Mouse (Mus musculus): Measurements from ENCODE around the gene Ptp4a2. TPM values are rescaled to one million over a fixed set of nuclear protein-coding genes. Genes with fewer than 3 reads are reported as not detected.
"Not testable (repeated sequence)": the region's sequence is repeated elsewhere in the genome, so short reads cannot be mapped to it uniquely, and the experiment has no call there.

Gene Ptp4a2
- polyA plus RNA-seq, 1 experiment from 2014 or later: 92.4 TPM

DNA sequence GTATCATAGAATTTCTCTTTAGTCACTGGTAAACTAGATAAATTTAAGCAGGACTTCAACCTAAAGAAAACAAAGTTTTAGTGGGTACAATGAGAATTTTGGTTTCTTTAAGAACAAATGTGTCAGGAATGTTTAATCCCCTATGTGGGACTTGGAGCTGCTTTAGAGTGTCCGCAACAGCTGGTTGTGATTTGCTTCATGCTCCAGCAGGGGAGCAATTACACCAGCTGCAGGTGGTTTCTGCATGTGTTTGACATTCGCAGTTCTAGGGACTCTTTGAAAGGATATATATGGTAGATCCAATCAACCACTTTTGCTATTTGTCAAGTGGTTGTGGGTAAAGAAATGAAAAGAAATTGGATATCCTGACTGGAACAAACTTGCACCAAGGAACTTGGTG is 39.5 kb downstream of the Ptp4a2 start:
- DNase-seq (ENCODE audit: low read depth, low spot score) (no peak), ATAC-seq (no peak)
- in situ Hi-C loops (cut with MboI; ENCODE audit: low pct_unique_long_range_greater_than_20kb): no loop called here
- no peaks in the 10 kb centered on the region for H3K27me3 ChIP-seq
- TF ChIP-seq CTCF (IDR thresholded peaks at IDR 0.05): no peak
- ChIA-PET CTCF (no interaction called here), POLR2A (no interaction called here)

DNA sequence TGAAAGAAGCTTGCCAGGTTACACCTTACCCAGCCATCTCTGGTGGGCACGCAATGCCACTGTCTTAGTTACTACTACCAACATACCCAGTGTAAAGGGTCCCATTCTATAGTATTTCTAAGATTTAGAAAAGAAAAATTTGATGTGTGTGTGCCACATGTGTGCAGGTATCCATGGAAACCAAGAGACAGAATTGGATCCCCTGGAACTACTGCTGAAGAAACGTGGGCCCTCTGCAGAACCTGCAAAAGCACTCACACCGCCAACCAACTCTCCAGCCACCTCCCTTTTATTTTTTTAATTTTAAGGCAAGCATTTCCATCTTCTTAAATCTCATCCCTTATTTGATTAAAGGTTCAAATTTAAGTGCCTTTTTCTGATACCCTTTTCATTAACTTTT is 40.8 kb downstream of the Ptp4a2 start:
- TF ChIP-seq CTCF (IDR thresholded peaks at IDR 0.05): no peak
- H3K27me3 ChIP-seq: no peaks in the 10 kb centered on the region
- ChIA-PET POLR2A (no interaction called here), CTCF (no interaction called here)
- in situ Hi-C loops (cut with MboI; ENCODE audit: low pct_unique_long_range_greater_than_20kb): no loop called here
- ATAC-seq (no peak), DNase-seq (ENCODE audit: low read depth, low spot score) (no peak)

DNA sequence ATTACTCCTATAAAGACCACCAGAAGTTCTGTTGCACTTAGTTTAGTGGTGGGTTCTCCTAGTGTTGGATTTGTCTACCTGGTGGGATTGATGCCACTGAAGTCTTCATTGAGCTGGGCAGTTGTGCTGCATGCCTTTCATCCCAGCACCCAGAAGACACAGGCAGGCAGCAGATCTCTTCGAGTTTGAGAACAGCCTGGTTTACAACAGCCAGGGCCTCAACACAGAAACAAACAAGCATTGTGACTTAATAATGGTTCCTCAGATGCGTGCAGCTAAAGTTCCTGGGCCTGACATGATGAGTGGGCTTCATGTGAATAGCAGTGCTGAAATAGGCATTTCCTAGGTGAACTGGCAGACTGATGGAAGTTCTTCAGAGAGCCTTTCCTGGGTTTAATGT is 42.0 kb downstream of the Ptp4a2 start:
- TF ChIP-seq CTCF (IDR thresholded peaks at IDR 0.05): no peak
- ChIA-PET POLR2A (no interaction called here), CTCF (no interaction called here)
- in situ Hi-C loops (cut with MboI; ENCODE audit: low pct_unique_long_range_greater_than_20kb): no loop called here
- DNase-seq (ENCODE audit: low read depth, low spot score): no peak
- ATAC-seq: no peak
- H3K27me3 ChIP-seq: no peaks in the 10 kb centered on the region

DNA sequence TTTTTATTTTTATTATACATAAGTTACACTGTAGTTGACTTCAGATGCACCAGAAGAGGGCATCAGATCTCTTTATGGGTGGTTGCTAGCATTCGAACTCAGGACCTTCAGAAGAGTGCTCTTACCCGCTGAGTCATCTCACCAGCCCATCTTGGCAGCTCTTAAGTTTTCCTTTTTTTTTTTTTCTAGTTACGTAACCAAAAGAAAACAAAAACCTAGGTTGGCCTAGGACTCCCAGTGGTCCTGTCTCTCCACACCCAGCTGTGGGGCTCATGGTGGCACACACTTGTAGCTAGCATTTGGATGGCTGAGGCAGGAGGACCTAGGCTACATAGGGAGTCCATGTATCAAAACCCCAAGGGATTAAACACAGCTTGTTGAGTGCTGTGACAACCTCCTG is 43.0 kb downstream of the Ptp4a2 start:
- POLR2A ChIA-PET: no interaction called here
- CTCF ChIA-PET: no interaction called here
- H3K27me3 ChIP-seq: no peaks in the 10 kb centered on the region
- no peak for DNase-seq (ENCODE audit: low read depth, low spot score)
- ATAC-seq: no peak
- no peak for TF ChIP-seq CTCF (IDR thresholded peaks at IDR 0.05)
- in situ Hi-C loops (cut with MboI; ENCODE audit: low pct_unique_long_range_greater_than_20kb): no loop called here

DNA sequence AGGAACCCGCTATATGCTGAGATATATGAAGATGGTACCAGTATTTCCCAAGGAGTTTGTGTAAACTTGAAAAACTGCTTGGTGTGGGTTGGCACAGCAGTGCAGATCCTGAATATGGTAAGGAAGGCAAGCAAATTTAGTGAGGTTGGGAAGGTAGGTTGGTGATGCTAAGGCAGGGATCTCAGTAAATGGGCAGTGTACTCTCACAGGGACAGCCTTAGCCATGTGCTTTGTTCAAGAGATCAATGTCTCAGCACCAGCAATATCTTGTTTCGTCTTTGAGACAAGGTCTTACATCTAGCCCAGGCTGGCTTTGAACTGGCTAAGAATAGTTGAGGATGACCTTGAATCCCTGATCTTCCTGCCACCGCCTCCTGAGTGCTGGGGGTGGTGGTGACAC is 43.6 kb downstream of the Ptp4a2 start:
- ChIA-PET CTCF (no interaction called here), POLR2A (no interaction called here)
- in situ Hi-C loops (cut with MboI; ENCODE audit: low pct_unique_long_range_greater_than_20kb): no loop called here
- no peaks in the 10 kb centered on the region for H3K27me3 ChIP-seq
- DNase-seq (ENCODE audit: low read depth, low spot score) (no peak), ATAC-seq (no peak)
- no peak for TF ChIP-seq CTCF (IDR thresholded peaks at IDR 0.05)

DNA sequence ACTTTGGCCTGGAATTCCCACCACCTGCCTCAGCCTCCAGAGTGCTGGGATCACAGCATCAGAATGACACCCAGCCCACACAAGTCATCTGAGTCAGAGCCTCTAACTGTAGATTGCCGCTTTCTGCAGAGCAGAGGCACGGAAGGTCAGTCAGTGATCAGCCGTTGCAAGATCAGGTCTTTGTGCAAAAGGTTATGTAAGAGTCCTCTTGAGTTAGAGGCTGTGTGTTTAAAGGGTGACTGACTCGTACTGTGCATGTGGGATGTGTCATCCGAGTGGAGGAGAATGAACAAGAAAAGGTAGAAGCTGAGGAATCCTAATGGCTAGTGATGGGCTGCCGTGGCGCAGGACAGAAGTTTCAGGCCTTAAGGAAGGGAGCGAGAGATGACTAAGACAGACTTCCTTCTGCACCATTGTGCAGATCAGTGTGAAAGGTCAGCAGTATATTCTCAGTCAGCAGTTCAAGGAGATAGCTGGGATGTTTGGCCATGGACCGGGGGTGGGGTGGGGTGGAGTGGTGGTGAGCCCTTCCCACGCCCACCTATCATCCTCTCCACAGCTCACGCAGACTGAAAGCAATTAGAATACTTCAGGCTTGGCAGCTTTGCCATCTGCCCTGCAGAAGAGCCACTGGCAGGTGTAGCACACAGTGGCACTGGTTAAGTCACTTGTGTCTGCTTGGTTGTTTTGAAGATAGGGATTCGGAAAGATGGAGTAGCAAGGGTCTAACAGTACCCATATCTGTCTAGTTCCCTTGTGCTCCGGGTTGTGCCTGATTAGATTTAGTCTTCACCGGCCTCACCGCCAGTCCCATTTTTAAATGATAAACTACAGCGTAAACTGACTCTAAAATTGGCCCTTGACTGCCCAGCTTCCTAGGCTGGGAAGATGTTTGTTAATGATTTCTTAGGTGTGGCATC is 44.3 kb downstream of the Ptp4a2 start:
- TF ChIP-seq CTCF (IDR thresholded peaks at IDR 0.05): no peak
- POLR2A ChIA-PET: interaction anchor here (0.6 to 1.0 kb wide), 2 partner anchors 56 to 160 kb away, joined by 3 read pairs; no protein-coding TSS in a partner anchor
- in situ Hi-C loops (cut with MboI; ENCODE audit: low pct_unique_long_range_greater_than_20kb): no loop called here
- CTCF ChIA-PET: interaction anchor here (1.3 kb wide), 1 partner anchor 11 kb away, joined by 3 read pairs; no protein-coding TSS in a partner anchor
- no peaks in the 10 kb centered on the region for H3K27me3 ChIP-seq
- DNase-seq (ENCODE audit: low read depth, low spot score): peak; percentile 17
- ATAC-seq: no peak

DNA sequence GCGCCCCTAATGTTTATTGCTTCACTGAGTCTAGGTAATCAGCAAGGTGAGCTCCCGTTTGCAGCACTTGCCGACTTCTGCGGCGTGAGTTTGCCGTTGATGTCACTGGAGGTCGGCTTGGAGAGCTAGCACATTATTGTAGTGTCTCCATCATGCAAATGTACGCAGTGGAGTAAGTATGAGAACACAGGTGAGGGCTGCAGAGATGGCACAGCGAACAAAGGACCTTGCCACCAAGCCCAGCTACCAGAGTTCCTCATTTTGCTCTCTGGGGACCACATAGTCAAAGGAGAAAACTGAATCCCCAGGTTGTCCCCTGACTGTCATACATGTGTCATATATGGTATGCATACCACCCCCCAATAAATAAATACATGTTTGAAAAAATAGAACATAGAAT is 49.4 kb downstream of the Ptp4a2 start:
- ChIA-PET CTCF (interaction anchor here (0.8 kb wide), 1 partner anchor 21 kb away, joined by 3 read pairs; no protein-coding TSS in a partner anchor), POLR2A (no interaction called here)
- no peak for ATAC-seq
- in situ Hi-C loops (cut with MboI; ENCODE audit: low pct_unique_long_range_greater_than_20kb): no loop called here
- H3K27me3 ChIP-seq: no peaks in the 10 kb centered on the region
- DNase-seq (ENCODE audit: low read depth, low spot score): no peak
- no peak for TF ChIP-seq CTCF (IDR thresholded peaks at IDR 0.05)

DNA sequence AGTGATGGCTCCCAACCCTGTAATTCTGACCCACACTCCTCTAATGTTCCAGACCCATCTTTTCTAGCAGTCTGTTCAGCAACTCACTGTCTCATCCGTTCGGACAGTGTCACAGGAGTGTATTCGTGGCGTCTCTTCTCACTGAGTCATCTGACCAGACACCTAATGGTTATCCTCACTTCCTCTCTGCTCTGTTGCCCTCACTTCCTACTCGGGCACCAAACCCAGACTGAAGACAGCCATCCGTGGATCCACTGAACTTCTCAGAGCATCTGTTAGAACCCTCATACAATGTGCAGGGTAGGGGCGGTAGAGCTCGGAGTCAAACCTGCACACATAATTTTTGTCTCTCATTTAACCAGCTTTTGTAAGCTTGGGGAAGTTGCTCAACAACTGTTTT is 50.4 kb downstream of the Ptp4a2 start:
- DNase-seq (ENCODE audit: low read depth, low spot score) (no peak), ATAC-seq (no peak)
- TF ChIP-seq CTCF (IDR thresholded peaks at IDR 0.05): no peak
- in situ Hi-C loops (cut with MboI; ENCODE audit: low pct_unique_long_range_greater_than_20kb): no loop called here
- ChIA-PET POLR2A (no interaction called here), CTCF (interaction anchor here (0.8 to 1.0 kb wide), 2 partner anchors 18 to 20 kb away, joined by 3 read pairs; no protein-coding TSS in a partner anchor)
- no peaks in the 10 kb centered on the region for H3K27me3 ChIP-seq

DNA sequence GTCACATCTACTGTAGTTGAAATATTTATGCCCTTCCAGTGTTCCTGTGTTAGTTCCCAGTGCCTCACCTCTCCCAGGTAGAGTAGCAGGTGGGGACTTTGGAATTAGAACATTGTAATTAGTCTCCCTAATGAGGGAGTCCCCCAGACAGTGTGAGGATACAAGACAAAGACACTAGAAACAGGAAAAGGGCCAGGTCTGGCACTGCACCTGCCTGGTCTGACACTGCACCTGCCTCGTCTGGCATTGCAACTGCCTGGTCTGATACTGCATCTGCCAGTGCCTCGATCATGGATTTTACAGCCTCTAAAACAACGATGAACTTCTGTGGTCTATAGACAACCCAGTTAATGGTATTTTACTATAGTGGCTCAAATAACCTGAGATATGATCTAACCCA is 51.3 kb downstream of the Ptp4a2 start:
- ATAC-seq (no peak), DNase-seq (ENCODE audit: low read depth, low spot score) (no peak)
- H3K27me3 ChIP-seq: no peaks in the 10 kb centered on the region
- CTCF ChIA-PET: no interaction called here
- in situ Hi-C loops (cut with MboI; ENCODE audit: low pct_unique_long_range_greater_than_20kb): no loop called here
- POLR2A ChIA-PET: no interaction called here
- no peak for TF ChIP-seq CTCF (IDR thresholded peaks at IDR 0.05)

DNA sequence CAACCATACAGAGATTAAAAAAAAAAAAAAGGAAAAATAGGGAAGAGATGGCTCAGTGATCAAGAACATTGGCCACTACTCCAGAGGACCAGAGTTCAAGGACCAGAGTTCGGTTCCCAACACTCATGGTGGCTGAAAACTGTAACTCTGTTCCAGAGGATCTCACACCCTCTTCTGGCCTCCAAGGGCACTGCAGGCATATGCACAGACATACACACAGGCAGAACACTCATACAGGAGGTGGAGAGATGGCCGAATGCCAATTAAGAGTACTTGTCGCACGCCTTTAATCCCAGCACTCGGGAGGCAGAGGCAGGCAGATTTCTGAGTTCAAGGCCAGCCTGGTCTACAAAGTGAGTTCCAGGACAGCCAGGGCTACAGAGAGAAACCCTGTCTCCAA is 55.2 kb downstream of the Ptp4a2 start:
- in situ Hi-C loops (cut with MboI; ENCODE audit: low pct_unique_long_range_greater_than_20kb); DNase-seq (ENCODE audit: low read depth, low spot score); ATAC-seq; CTCF ChIA-PET; POLR2A ChIA-PET; H3K27me3 ChIP-seq: not testable (repeated sequence)

DNA sequence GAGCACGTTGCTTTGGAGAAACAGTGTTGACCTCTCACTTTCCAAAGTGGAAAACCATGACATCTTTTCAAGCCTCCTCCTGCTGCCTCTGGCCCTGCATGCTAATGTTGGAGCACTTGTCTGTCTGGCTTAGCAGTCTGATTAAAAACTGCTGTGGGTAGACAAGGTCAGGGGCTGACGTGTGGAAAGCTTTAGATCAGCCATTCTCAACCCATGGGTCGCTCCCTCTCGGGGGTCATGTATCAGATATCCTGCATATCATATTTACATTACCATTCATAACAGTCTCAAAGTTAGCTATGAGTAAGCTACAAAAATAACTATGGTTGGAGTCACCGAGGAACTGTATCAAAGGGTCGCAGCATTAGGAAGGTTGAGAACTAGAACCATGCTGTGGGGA is 57.2 kb downstream of the Ptp4a2 start:
- TF ChIP-seq CTCF (IDR thresholded peaks at IDR 0.05): no peak
- DNase-seq (ENCODE audit: low read depth, low spot score): no peak
- POLR2A ChIA-PET: no interaction called here
- in situ Hi-C loops (cut with MboI; ENCODE audit: low pct_unique_long_range_greater_than_20kb): no loop called here
- H3K27me3 ChIP-seq: no peaks in the 10 kb centered on the region
- CTCF ChIA-PET: no interaction called here
- ATAC-seq: no peak

DNA sequence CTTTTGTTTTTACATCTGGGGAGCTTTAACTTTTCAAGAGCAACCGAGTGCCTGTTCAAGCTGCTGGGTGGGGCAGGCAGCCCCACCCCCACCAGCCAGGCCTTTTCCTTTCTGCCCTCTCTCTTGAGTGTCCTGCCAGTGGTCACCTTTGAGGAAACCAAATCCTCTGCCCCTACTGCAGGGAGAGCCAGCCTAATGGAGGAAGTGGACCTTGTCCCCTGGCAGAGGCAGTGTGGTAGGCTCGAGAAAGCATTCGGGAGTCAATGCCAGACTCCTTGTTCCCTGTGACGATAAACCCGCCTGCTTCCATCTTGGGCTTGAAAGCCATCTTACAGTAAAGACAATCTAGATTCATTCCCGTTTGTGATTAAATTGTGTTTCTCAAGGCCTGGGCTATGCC is 59.5 kb downstream of the Ptp4a2 start:
- no peak for TF ChIP-seq CTCF (IDR thresholded peaks at IDR 0.05)
- CTCF ChIA-PET: no interaction called here
- in situ Hi-C loops (cut with MboI; ENCODE audit: low pct_unique_long_range_greater_than_20kb): no loop called here
- no peak for ATAC-seq
- DNase-seq (ENCODE audit: low read depth, low spot score): no peak
- POLR2A ChIA-PET: no interaction called here
- H3K27me3 ChIP-seq: no peaks in the 10 kb centered on the region
